Mouse (Mus musculus): ENCODE data around the gene Car8. TPM values are rescaled to one million over a fixed set of nuclear protein-coding genes. Genes with fewer than 3 reads are reported as not detected.

The Car8 gene
- total RNA-seq (2022) = 1 to 10 TPM; 2.5 to 3.3 (median 2.9) TPM

DNA sequence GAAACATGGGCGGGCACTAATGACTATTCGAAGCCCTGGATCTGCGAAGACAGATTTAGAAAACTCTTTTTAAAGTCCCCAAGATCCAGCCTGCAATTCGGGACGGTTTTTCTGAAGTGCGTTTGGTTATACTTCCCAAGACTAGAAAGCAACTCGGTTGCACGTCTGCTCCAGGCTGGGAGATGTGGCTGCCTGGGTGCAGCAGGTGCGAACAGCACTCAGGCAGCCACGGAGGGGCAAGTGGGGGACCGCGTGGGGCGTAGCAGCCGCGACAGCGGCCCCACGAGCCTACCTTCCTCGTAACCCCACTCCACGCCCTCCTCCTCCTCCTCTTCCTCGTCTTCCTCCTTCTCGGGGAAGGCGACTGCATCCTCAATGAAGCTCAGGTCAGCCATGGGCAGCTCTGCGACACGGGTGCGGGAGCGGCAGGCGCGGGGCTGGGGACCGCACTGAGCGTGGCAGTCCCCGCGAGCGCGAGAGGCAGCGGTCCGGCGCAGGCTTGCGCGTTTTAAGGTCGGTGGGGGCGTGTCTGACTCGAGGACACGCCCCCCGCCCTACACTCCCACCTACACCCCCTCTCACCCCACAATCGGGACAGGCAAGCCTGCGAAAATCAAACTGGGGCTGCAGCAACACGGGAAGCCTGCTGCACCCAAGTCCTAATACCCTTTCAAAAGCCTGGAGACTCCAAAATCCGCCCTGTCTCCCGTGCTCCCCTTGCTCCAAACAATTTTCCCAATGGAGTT is at the start of gene Car8:
Gene Car8 (minus strand): TSS at position 482 of the 746 bp plus-strand sequence.
- no peak for DNase-seq (ENCODE audit: low spot score in 2 of 2)

DNA sequence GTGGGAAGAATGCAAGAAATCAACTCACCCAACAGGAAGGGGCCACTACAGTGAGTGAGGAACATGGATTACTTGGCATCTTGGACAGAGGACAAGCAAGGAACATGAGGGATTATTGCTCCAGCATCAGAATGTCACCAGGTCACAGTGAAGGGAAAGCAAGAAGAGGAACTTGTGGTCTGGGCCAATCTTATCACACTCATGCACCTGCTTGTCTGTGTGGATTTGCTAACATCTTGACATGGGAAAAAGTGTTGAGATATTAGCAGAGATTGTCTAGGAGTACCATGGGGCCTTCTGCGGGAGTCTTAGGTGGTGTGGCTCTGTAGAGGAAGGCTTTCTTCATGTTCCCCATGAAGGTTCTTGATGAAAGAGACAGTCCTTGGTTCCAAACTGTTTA is 46.1 kb upstream of the Car8 start:
- DNase-seq (ENCODE audit: low spot score in 2 of 2) = no peak

DNA sequence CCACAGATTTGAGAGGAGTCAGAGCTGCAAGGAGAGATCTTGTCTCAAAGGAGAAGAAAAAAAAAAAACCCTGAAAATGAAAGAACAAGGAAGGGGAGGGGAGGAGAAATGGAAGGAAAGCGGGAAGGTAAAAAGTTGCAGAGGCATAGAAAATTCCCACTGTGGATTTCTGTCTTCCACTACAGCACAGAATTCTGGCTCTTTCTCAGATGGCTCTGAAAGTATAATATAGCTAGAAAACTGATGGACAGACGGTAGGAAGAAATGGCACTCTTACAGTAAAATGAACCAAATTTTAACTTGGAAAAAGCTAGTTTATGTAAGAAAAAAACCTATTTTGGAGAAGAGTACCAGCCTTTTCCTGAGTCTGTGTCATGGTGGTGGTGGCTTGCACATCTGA is 39.3 kb upstream of the Car8 start:
- no peak for DNase-seq (ENCODE audit: low spot score in 2 of 2)

DNA sequence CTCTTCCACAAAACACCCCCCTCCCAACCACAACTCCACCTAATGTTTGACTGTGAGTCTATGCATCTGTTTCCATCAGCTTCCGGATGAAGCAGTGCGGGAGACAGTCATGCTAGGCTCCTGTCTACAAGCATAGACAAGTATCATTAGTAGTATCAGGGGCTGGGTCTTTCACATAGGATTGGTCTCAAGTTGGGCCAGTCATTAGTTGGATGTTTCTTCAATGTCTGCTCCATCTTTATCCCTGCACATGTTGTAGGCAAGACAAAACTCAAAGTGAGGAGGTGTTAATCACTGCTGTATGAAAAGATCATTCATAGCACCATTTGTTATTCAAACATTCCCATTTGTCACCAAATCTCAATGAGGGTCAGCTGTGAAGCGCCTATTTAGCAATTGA is 11.0 kb upstream of the Car8 start:
- no peak for DNase-seq (ENCODE audit: low spot score in 2 of 2)

DNA sequence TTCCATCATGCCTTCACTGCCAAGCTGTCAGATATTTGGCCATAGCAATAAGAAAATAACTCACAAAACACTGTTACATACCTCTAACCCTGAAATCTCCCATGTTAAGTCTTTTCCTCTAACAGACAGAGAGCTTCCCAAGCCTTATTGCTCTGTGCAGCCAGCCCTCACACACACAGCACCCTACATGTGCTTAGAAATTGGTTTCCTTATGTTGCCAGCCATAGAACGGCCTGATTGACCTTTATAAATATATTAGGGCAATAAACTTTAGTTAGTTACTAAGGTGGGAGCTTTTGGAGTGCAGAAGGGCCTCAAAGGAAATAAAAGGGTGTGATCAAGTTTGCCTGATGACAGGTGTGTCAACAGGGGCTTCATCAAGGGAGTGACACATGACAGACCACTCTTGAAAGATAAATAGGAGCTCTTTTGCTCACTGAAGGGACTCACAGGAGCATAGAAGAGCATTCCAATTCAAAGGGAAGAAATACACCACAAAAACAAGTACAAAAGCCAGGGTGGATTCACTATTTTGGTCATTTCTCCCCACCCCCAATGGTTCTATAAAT is 6.7 kb upstream of the Car8 start:
- no peak for DNase-seq (ENCODE audit: low spot score in 2 of 2)

DNA sequence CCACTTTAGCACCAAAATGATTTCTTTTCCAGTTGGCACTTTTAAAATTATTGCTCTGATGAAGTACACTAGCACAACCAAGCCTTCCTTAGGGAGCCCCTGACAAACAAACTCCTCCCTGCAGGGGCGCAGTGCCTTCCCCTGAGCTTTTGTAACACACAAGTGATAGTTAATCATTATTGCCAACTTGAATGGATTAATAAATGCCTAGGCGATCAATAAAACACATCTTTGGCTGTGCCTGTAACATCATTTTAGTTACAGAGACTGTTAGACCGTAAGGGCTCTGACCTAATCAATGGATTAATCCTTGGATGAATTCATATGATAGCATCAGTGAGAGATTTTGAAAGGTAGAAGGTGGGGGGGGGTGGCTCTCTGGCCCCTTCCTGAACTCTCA is 6.2 kb upstream of the Car8 start:
- no peak for DNase-seq (ENCODE audit: low spot score in 2 of 2)

DNA sequence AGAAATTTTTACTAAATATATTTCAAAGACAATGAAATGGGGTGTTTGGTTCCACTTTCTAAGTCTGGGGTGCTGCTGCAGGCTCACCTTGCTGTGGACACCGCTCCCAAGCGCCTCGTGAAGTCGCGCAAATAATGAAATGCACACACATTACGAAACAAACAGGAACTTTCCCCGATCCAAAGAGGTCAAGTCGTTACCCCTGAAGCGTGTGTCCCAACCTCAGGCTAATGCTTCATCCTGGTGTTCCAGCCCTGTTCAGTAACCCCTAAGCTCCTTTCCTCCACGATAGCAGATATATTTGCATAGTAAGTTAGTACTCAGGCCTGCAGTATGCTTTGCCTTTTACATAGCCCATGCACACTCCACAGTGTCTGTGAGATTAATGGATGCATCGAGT is 858 bp upstream of the Car8 start:
- DNase-seq (ENCODE audit: low spot score in 2 of 2) = no peak

DNA sequence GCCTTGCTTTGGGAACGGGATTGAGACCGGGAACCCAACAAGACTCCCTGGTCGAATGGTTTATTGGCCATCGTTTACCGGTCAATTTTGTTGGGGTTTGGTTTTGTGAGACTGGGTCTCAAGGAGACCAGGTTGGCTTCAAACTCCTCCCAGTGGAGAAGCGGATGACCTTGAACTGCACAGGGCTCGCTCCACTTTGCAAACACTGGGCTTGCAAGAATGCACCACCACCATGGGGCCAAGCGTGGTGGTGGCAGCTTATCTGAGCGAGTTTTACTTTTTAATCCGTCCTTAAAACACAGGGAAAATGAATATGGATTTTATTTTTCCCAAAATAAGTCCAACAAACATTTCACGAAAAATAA is 447 bp upstream of the Car8 start:
- no peak for DNase-seq (ENCODE audit: low spot score in 2 of 2)

DNA sequence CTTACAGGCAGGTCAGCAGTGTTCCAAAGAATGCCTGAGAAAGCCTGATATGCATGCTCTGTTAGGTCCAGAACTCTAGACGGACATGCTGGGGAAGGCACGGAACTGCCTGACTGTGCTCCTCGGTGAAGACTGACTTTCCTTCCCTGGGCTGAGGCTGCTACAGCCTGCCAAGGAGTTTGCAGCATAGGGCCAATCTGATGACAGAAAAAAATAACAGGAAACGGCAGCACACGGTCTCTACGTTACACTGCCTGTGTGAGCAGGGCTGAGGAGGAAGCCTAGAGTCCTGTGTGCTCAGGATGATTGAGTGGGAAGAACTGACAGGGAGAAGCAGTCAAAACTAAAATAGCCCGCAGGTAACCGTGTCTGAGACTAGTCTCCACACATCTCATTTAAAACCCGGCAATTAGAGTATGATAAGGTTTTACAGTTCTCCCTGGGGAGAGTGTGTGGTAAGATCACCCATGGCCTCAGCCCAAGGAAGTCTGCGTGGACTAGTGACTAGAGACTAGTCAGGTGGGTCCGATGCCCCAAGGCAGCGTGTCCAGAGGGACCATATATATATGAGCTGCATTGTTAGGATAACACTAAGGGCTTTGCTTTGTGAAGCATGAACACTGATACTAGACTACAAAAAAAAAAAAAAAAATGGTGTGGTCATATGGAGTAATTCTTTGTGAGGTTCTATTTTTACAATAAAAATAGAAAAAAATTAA is 6.3 kb downstream of the Car8 start:
- no peak for DNase-seq (ENCODE audit: low spot score in 2 of 2)

DNA sequence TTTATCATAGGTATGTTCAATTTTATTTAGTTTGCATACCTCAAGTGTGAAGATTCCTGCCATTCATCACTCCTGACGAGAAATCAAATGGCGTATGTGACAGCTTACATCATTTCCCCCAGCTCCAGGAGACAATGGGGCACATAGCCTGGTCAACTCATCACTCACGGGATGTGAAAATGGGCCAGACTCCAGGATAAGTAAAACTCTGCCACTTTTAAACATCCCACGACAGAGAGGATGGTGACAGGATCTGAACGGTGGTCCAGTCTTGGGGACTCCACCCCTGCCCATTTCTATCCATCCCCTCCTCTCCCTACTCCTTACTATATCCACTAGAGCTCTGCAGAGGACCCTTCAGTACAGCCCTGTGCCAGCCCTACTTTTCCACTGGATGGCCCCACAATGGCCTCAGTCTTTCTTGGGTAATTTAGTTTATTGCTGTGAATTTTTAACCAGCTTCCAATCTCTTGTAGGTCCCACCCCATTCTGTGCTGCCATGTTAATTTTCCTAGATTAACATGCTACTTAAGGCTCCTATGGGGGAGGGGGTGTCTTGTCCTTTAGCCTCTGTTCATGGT is 7.5 kb downstream of the Car8 start:
- no peak for DNase-seq (ENCODE audit: low spot score in 2 of 2)

DNA sequence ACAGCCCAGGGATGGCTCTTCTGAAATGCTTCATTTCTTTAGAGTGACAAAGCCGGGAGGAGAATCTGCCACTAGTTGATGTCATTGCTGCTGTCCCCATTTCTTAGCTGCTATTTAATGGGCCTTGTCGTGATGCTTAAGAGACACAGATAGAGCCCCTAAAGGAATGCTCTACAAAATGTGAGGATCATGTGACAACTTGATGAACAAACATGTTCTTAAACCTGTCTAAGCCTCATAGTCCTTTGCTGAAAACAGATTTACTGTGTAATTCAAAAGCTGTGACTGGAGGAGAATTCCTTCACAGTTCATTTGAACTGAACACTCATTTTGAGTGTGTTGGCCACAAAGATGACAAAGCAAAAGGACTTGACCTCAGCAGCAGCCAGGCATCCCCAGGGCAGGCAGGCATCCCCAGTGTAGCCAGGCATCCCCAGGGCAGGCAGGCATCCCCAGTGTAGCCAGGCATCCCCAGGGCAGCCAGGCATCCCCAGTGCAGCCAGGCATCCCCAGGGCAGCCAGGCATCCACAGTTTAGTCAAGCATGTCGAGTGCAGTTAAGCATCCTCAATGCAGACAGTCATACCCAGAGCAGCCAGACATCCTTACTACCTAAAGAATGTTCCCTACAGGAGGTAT is 9.1 kb downstream of the Car8 start:
- no peak for DNase-seq (ENCODE audit: low spot score in 2 of 2)

DNA sequence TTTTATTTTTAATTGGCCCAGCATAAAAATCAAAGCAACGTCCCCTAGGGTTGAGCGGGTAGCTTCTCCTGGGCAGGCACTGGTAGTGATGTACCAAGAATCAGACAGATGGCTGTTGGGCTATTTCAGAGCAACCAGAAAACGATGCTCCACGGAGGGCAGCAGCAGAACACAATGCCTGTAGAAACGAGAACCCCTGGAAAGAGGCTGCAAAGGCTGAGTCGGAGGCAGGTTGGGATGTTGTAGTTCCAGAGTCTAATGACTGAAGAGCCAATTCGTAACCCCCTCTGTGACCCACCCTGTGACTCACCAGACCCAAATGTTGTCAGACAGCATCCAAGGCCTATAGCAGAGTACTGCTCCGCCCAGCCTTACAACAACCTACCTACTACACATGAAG is 19.9 kb downstream of the Car8 start:
- DNase-seq (ENCODE audit: low spot score in 2 of 2) = no peak

DNA sequence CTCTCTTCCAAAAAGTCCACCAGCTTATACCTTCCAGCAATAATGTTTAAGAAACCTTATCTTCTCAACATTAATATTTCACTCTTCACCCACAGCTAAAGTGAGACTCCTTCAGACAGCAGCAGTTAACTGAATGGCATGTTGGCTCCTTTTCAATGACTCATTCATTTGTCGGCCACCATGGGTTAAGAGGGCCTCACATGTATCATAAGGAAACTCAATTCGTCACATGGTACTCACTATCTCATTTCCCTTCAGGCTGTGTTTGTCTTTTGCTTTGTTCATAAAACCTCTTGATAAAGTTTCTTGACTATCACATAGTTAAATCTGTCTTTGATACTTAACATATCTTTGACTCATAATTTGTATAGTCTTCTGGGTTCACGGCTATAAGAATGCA is 20.8 kb downstream of the Car8 start:
- no peak for DNase-seq (ENCODE audit: low spot score in 2 of 2)

DNA sequence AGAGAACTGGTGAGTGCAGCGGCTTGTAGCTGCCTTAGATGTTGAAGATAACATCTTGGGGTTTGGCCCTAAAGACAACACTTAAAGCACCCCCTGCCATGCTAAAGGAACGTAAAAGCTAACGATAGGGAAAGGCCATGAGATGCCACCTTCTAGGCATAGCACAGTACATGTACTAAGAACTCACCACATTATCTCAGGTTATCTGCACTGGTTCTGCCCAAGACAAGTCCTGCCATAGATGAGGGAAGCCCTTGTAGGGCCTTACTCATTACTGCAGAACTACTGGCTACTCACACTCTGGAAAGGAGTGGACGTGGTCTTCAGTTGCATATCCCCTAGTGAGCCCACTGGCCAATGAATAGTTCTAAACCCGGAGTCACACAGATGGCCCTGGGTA is 21.6 kb downstream of the Car8 start:
- DNase-seq (ENCODE audit: low spot score in 2 of 2) = no peak

DNA sequence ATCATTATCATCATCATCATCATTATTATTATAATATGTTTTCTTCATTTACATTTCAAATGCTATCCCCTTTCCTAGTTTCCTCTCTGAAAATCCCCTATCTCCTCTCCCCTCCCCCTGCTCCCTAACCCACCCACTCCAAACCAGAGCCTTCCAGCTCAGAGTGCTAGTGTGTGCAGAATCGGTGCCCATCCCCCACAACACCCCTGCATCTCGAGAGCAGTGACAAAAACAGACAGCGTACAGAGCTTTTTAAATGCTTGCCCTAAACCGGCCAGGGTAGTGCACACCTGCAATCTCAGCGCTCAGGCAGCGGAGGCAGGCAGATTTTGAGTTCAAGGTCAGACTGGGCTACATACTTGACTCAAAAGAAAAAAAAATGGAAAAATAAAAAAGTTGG is 22.3 kb downstream of the Car8 start:
- DNase-seq (ENCODE audit: low spot score in 2 of 2) = no peak

DNA sequence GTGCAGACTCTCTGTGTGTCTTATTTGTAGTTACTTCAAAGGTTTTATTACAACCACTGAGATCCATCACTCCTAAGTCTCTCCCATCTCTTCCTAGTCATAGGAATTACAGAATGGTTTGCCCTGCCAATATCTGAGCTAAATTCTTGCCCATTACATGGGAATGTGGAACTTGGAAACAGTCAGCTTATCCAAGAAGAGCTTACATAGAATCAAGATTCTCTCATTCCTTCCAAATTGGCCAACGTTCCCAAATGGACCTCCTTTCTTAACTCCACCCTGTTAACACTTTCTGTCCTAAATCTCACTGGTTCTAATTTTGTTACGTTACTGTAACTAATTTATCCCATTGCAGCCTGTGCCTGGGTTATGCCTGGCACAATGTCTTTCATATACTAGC is 25.2 kb downstream of the Car8 start:
- no peak for DNase-seq (ENCODE audit: low spot score in 2 of 2)

DNA sequence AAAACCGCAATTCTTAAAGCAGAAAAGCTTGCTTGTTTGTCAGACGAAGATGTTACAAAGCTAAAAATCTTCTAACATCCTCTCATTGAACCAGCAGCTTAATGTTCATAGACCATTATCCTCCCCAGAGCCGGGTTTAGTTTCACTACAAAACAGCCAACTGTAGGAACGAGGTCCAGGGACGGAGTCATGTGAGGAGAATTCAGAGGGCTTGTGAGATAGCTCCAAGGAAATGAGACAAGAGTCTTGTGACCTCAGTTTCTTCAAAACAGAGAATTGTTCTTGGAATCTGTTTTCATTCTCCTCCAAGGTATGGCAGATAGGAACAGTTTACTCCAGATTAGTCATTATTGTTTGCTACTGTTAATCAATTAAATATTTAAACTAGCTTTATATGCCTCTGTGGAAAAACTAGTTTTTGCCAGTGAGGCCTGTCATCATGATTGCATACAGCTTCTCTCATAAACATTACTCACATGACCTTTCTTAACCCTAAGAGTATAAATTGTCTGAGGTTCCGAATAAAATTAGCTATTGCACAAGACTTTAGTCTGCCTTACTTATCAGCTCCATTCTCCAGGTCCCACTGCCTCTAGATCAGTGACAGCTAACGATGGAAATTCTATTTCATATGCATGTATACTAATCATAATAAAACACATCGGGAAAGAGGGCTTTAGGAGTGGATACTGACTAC is 25.8 kb downstream of the Car8 start:
- DNase-seq (ENCODE audit: low spot score in 2 of 2) = no peak

DNA sequence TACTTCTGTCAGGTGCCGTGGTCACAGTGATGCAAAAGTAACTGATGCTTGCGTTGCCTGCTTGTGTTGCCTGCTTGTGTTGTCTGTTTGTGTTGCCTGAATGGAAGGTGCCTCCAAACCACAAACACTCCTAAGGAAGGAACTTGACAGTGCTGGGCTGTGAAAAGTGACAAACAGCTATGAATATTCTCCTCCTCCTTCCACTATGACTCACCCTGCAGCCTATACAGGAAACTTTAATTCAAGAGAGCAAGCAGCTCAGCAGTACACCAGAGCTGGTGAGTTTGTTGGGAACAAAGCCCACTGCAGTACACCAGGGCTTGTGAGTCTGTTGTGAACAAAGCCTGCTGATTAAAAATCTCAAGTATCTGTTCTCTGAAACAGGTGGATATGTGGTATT is 28.4 kb downstream of the Car8 start:
- DNase-seq (ENCODE audit: low spot score in 2 of 2) = no peak

DNA sequence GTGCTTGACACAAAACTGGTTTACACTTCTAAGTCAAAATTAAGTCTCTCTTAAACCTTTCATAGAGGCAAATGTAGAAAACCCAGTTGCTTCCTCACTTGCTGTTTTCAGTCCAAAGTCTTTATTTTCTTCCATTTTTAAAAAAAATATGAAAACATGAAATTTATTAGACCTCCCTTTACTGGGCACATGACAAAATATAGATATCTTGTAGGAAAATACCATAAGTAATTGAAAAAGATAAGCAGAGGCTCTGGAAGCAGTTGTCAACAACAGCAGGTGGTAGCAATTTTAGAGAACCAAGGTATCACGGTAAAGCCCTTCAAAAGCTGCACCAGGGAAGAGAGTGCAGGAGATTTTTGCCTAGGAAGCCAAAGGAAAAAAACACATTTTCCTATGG is 30.9 kb downstream of the Car8 start:
- DNase-seq (ENCODE audit: low spot score in 2 of 2) = no peak

DNA sequence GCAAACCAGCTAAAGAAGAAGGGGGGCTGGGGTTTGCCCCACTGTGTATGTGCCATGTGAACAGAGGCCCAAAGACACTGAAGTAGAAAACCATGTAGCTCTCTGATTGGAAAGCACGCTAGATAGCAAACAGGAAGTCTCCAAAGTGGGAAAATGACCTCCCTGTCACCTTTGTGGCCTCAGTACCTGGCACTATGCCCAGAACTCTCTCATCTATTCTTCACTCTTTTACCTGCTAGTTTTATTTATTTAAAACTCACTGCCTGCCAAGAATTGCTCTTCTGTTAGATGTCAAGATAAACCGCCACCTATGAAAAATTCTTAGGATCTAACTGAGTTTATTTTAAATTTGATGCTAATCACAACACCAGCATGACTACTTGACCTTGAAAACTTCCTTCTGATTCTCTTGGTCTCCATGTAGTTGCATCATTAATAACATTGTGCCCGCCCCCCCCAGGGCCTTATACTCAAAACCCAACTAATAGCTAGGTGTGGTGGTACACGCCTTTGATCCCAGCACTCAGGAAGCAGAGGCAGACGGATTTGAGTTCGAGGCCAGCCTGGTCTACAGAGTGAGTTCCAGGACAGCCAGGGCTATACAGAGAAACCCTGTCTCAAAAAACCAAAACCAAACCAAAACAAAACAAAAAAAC is 31.8 kb downstream of the Car8 start:
- no peak for DNase-seq (ENCODE audit: low spot score in 2 of 2)

DNA sequence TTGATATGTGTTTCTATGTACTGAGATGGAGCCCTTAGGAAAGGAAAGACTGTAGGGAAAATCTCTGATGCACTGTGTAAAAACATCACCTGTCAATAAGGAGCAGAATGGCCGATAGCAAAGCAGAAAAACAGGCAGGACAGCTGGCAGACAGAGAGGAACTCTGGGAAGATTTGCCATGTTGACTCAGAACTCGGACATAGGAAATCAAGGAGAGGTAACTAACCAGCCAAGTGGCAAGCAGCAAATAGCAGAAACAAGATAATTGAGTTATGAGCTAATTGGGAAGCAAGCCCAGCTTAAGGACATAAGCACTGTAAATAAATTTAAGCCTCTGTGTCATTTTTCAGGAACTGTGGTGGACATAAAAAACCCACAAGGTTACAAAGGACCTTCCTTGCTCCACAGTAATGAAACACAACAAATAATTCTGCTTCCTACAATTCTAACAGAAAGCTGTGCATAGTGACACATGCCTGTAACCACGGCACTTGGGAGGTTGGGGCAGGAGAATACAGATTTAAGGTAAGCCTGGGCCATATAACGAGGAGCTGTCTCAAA is 33.7 kb downstream of the Car8 start:
- no peak for DNase-seq (ENCODE audit: low spot score in 2 of 2)

Data from layer of hippocampus, adult 8-10 months (tissue).